Mouse (Mus musculus) stomach, embryonic 14.5 days (tissue): ENCODE measurements at regions not wholly inside any gene's neighbourhood (a gene's known extent, or its start where the extent isn't known, plus 50 kb on each side); places are given as distances from the start of the nearest gene placed in this dataset.
A peak's percentile ranks its signal among the peaks of the same experiment; 100 is the strongest.

Source experiments
- ATAC-seq: fragments of 200-750 bp; cut with Nextera tagmentation; 2 replicates; pipeline ENCODE4 v1.8.0; 2017; ENCODE audit warnings: low read depth, moderate TSS enrichment; ENCODE audit not compliant: insufficient number of reproducible peaks, insufficient read depth, low FRiP score
- H3K27ac ChIP-seq: fragments of 300-500 bp; sonication (generic); 2 replicates; pipeline ENCODE4 v1.5.1; 2014; ENCODE audit warnings: mild to moderate bottlenecking, low read length, moderate library complexity, mixed read lengths
- H3K27me3 ChIP-seq: fragments of 300-500 bp; sonication (generic); 2 replicates; pipeline ENCODE4 v1.6.1; 2014; ENCODE audit warnings: low read length, control low read depth, mixed read lengths; ENCODE audit not compliant: control insufficient read depth, insufficient read depth
- H3K36me3 ChIP-seq: fragments of 300-500 bp; sonication (generic); 2 replicates; pipeline ENCODE4 v1.6.1; 2014; ENCODE audit warnings: mild to moderate bottlenecking, control low read depth, low read length, moderate library complexity, mixed read lengths; ENCODE audit not compliant: control insufficient read depth, insufficient read depth
- H3K4me1 ChIP-seq: fragments of 300-500 bp; sonication (generic); 2 replicates; pipeline ENCODE4 v1.6.1; 2014; ENCODE audit warnings: low read length, control low read depth, mixed read lengths; ENCODE audit not compliant: control insufficient read depth, insufficient read depth
- H3K4me2 ChIP-seq: fragments of 300-500 bp; sonication (generic); replicated peaks from 2 replicates; pipeline ENCODE4 v1.6.1; 2014; ENCODE audit warnings: low read depth, low read length, control low read depth
- H3K4me3 ChIP-seq: fragments of 300-500 bp; sonication (generic); 2 replicates; pipeline ENCODE4 v1.5.1; 2014; ENCODE audit warnings: low read depth, low read length, control low read depth
- H3K9ac ChIP-seq: fragments of 300-500 bp; sonication (generic); replicated peaks from 2 replicates; pipeline ENCODE4 v1.6.1; 2014; ENCODE audit warnings: low read depth, mild to moderate bottlenecking, control low read depth, low read length, moderate library complexity, mixed read lengths
- H3K9me3 ChIP-seq: fragments of 300-500 bp; sonication (generic); 2 replicates; pipeline ENCODE4 v1.6.1; 2016; ENCODE audit warnings: low read depth, low read length, control low read depth; ENCODE audit not compliant: control insufficient read depth
- WGBS: fragments of 180-500 bp; shearing (Covaris S2); extraction: QIAGEN DNeasy Blood & Tissue Kit; methylation state at CpG from one replicate; pipeline ENCODE4 v1.1.7; 2014; 5-methylcytosine and 5-hydroxymethylcytosine counted together

- H3K9me3 ChIP-seq, result no peaks in the 10 kb centered on the region
- no peaks in the 10 kb centered on the region for H3K36me3 ChIP-seq
- no peak overlapping the region for H3K4me2 ChIP-seq
- H3K4me1 ChIP-seq, result no peaks in the 10 kb centered on the region
- H3K4me3 ChIP-seq, result no peak overlapping the region
- H3K27ac ChIP-seq, result no peak overlapping the region
- 91% methylated on average over 4 of the region's 4 CpGs for WGBS
- ATAC-seq, result no peak
- no peaks in the 10 kb centered on the region for H3K27me3 ChIP-seq
- no peak overlapping the region for H3K9ac ChIP-seq
Observed at GRCm38 (mm10) chr1:72015471-72015870, 196.6 kb downstream of the Mreg start.

GRCm38 (mm10) chr1:72014580-72014979, 197.5 kb downstream of the Mreg start:
- H3K9ac ChIP-seq, result no peak overlapping the region
- ATAC-seq, result no peak
- H3K4me3 ChIP-seq, result no peak overlapping the region
- WGBS, result 52% methylated on average over 2 of the region's 2 CpGs
- peaks cover 1% of the 10 kb centered on the region; the same call in 1 of the 2 replicates for H3K4me1 ChIP-seq
- peak overlapping the region; percentile 1; the same call in 1 of the 2 replicates for H3K27ac ChIP-seq
- no peaks in the 10 kb centered on the region for H3K27me3 ChIP-seq
- H3K9me3 ChIP-seq, result no peaks in the 10 kb centered on the region
- H3K36me3 ChIP-seq, result no peaks in the 10 kb centered on the region
- H3K4me2 ChIP-seq, result no peak overlapping the region

- Histone ChIP-seq H3K27me3 (no peaks in the 10 kb centered on the region), H3K4me3 (no peak overlapping the region), H3K9ac (no peak overlapping the region), H3K27ac (no peak overlapping the region), H3K9me3 (no peaks in the 10 kb centered on the region), H3K36me3 (no peaks in the 10 kb centered on the region), H3K4me1 (peaks cover 6% of the 10 kb centered on the region; the same call in 1 of the 2 replicates), H3K4me2 (no peak overlapping the region)
- ATAC-seq, result no peak
- 79% methylated on average over 7 of the region's 7 CpGs for WGBS
Observed at GRCm38 (mm10) chr1:72013863-72014262, 198.2 kb downstream of the Mreg start.

GRCm38 (mm10) chr1:72012710-72013109, 199.4 kb downstream of the Mreg start:
- no peak overlapping the region for H3K9ac ChIP-seq
- H3K9me3 ChIP-seq, result no peaks in the 10 kb centered on the region
- H3K27me3 ChIP-seq, result no peaks in the 10 kb centered on the region
- no peaks in the 10 kb centered on the region for H3K36me3 ChIP-seq
- H3K27ac ChIP-seq, result no peak overlapping the region
- peaks cover 6% of the 10 kb centered on the region; the same call in 1 of the 2 replicates for H3K4me1 ChIP-seq
- H3K4me3 ChIP-seq, result no peak overlapping the region
- H3K4me2 ChIP-seq, result no peak overlapping the region
- no peak for ATAC-seq
- WGBS, result 63% methylated on average over 7 of the region's 7 CpGs

GRCm38 (mm10) chr1:72009270-72009928, 202.7 kb downstream of the Mreg start:
- no peak overlapping the region for H3K4me3 ChIP-seq
- H3K27ac ChIP-seq, result no peak overlapping the region; the same call in 1 of the 2 replicates
- H3K9ac ChIP-seq, result no peak overlapping the region
- no peak overlapping the region for H3K4me2 ChIP-seq
- no peak for ATAC-seq
- H3K9me3 ChIP-seq, result no peaks in the 10 kb centered on the region
- H3K36me3 ChIP-seq, result no peaks in the 10 kb centered on the region
- H3K4me1 ChIP-seq, result peaks cover 6% of the 10 kb centered on the region; the same call in 1 of the 2 replicates
- 21% methylated on average over 7 of the region's 7 CpGs for WGBS
- H3K27me3 ChIP-seq, result no peaks in the 10 kb centered on the region

GRCm38 (mm10) chr1:72006696-72007291, 205.3 kb downstream of the Mreg start:
- H3K27me3 ChIP-seq, result no peaks in the 10 kb centered on the region
- ATAC-seq, result no peak
- peaks cover 9% of the 10 kb centered on the region for H3K4me1 ChIP-seq
- 67% methylated on average over 7 of the region's 7 CpGs for WGBS
- H3K4me3 ChIP-seq, result no peak overlapping the region
- H3K9ac ChIP-seq, result no peak overlapping the region
- H3K36me3 ChIP-seq, result no peaks in the 10 kb centered on the region
- no peaks in the 10 kb centered on the region for H3K9me3 ChIP-seq
- no peak overlapping the region for H3K27ac ChIP-seq
- H3K4me2 ChIP-seq, result no peak overlapping the region

- H3K27ac ChIP-seq, result no peak overlapping the region
- H3K4me3 ChIP-seq, result no peak overlapping the region
- WGBS, result 47% methylated on average over 8 of the region's 8 CpGs
- H3K9me3 ChIP-seq, result no peaks in the 10 kb centered on the region
- no peaks in the 10 kb centered on the region for H3K36me3 ChIP-seq
- peaks cover 13% of the 10 kb centered on the region for H3K4me1 ChIP-seq
- ATAC-seq, result no peak
- H3K4me2 ChIP-seq, result no peak overlapping the region
- no peak overlapping the region for H3K9ac ChIP-seq
- H3K27me3 ChIP-seq, result no peaks in the 10 kb centered on the region
Observed at GRCm38 (mm10) chr1:72005956-72006355, 206.2 kb downstream of the Mreg start.

- H3K9ac ChIP-seq, result no peak overlapping the region
- H3K36me3 ChIP-seq, result no peaks in the 10 kb centered on the region
- no peak overlapping the region for H3K4me2 ChIP-seq
- ATAC-seq, result no peak
- H3K4me1 ChIP-seq, result peaks cover 13% of the 10 kb centered on the region
- no peak overlapping the region for H3K27ac ChIP-seq
- H3K9me3 ChIP-seq, result no peaks in the 10 kb centered on the region
- H3K4me3 ChIP-seq, result no peak overlapping the region
- H3K27me3 ChIP-seq, result no peaks in the 10 kb centered on the region
- 77% methylated on average over 7 of the region's 7 CpGs for WGBS
Observed at GRCm38 (mm10) chr1:72005550-72005949, 206.6 kb downstream of the Mreg start.
